Mouse (Mus musculus) right cerebral cortex, postnatal 10 days (tissue): ENCODE data around the gene Nos3.
A peak's percentile ranks its signal among the peaks of the same experiment; 100 is the strongest.

Experiments used
- DNase-seq, 2 experiments: peaks; one replicate each; pipeline ENCODE4 v3.0.0; 2021; ENCODE audit warnings: low spot score in 2 of 2

The Nos3 gene

GRCm38 (mm10) chr5:24364508-24364907 is at the start of gene Nos3:
TSS of gene Nos3 (plus strand) at chr5:24364810.
- DNase-seq, result no peak

- DNase-seq, result no peak
These were observed 44.7 kb upstream of the Nos3 start for GRCm38 (mm10) chr5:24319776-24320466.

GRCm38 (mm10) chr5:24320467-24320813 is 44.2 kb upstream of the Nos3 start:
- DNase-seq, result peak in 1 of 2 experiments; percentile 40

- DNase-seq, result no peak
These were observed 43.7 kb upstream of the Nos3 start for GRCm38 (mm10) chr5:24320894-24321293.

GRCm38 (mm10) chr5:24321711-24322682 is 42.6 kb upstream of the Nos3 start:
- DNase-seq, result no peak

- no peak for DNase-seq
These were observed 39.4 kb upstream of the Nos3 start for GRCm38 (mm10) chr5:24325251-24325650.

- peak in 1 of 2 experiments; percentile 20 for DNase-seq
These were observed 38.3 kb upstream of the Nos3 start for GRCm38 (mm10) chr5:24326166-24326841.

- DNase-seq, result peak; percentile 80 to 81
These were observed 37.7 kb upstream of the Nos3 start for GRCm38 (mm10) chr5:24326842-24327417.

GRCm38 (mm10) chr5:24328813-24329211 is 35.8 kb upstream of the Nos3 start:
- peak in 1 of 2 experiments; percentile 23 for DNase-seq

- DNase-seq, result peak; percentile 56 to 66
These were observed 35.2 kb upstream of the Nos3 start for GRCm38 (mm10) chr5:24329212-24329964.

GRCm38 (mm10) chr5:24329965-24330298 is 34.7 kb upstream of the Nos3 start:
- DNase-seq, result peak in 1 of 2 experiments; percentile 33

- no peak for DNase-seq
These were observed 32.2 kb upstream of the Nos3 start for GRCm38 (mm10) chr5:24332401-24332800.

- peak in 1 of 2 experiments; percentile 22 for DNase-seq
These were observed 29.9 kb upstream of the Nos3 start for GRCm38 (mm10) chr5:24334749-24335148.

GRCm38 (mm10) chr5:24335888-24336511 is 28.6 kb upstream of the Nos3 start:
- DNase-seq, result peak; percentile 59 to 65

- DNase-seq, result peak in 1 of 2 experiments; percentile 25
These were observed 27.2 kb upstream of the Nos3 start for GRCm38 (mm10) chr5:24337366-24337765.

GRCm38 (mm10) chr5:24337821-24338220 is 26.8 kb upstream of the Nos3 start:
- peak in 1 of 2 experiments; percentile 24 for DNase-seq

GRCm38 (mm10) chr5:24342205-24342963 is 22.2 kb upstream of the Nos3 start:
- DNase-seq, result no peak

- no peak for DNase-seq
These were observed 21.6 kb upstream of the Nos3 start for GRCm38 (mm10) chr5:24342966-24343365.

GRCm38 (mm10) chr5:24343379-24343778 is 21.2 kb upstream of the Nos3 start:
- DNase-seq, result no peak

- no peak for DNase-seq
These were observed 20.6 kb upstream of the Nos3 start for GRCm38 (mm10) chr5:24343977-24344436.
